Mouse (Mus musculus): ENCODE measurements around the gene Gm38392. TPM values are rescaled to one million over a fixed set of nuclear protein-coding genes. Genes with fewer than 3 reads are reported as not detected.
A peak's percentile ranks its signal among the peaks of the same experiment; 100 is the strongest.
"Not testable (repeated sequence)": the region's sequence is repeated elsewhere in the genome, so short reads cannot be mapped to it uniquely, and the experiment has no call there.

Gene Gm38392
- polyA plus RNA-seq, 1 experiment from 2014 or later, result 0.33 TPM

- H3K27ac ChIP-seq (replicated peaks), result no peak overlapping the region
- no peak for ATAC-seq (ENCODE audit: low read depth)
- 96% methylated on average over 4 of the region's 4 CpGs for WGBS
- H3K4me1 ChIP-seq (replicated peaks), result no peaks in the 10 kb centered on the region
- H3K36me3 ChIP-seq, result no peaks in the 10 kb centered on the region
- no peak overlapping the region for H3K4me2 ChIP-seq
- H3K9ac ChIP-seq, result no peak overlapping the region
- no peak overlapping the region for H3K4me3 ChIP-seq
- no peaks in the 10 kb centered on the region for H3K9me3 ChIP-seq
- no peaks in the 10 kb centered on the region for H3K27me3 ChIP-seq
Measured at GRCm38 (mm10) chr3:88274002-88274401, 13.0 kb downstream of the Gm38392 start.

- Histone ChIP-seq H3K4me1 (replicated peaks) (no peaks in the 10 kb centered on the region), H3K36me3 (no peaks in the 10 kb centered on the region), H3K27ac (replicated peaks) (no peak overlapping the region), H3K27me3 (no peaks in the 10 kb centered on the region), H3K4me3 (no peak overlapping the region), H3K9ac (no peak overlapping the region), H3K9me3 (no peaks in the 10 kb centered on the region), H3K4me2 (no peak overlapping the region)
- ATAC-seq (ENCODE audit: low read depth), result no peak
- 93% methylated on average over 3 of the region's 3 CpGs for WGBS
Measured at GRCm38 (mm10) chr3:88271859-88272258, 15.2 kb downstream of the Gm38392 start.

DNA sequence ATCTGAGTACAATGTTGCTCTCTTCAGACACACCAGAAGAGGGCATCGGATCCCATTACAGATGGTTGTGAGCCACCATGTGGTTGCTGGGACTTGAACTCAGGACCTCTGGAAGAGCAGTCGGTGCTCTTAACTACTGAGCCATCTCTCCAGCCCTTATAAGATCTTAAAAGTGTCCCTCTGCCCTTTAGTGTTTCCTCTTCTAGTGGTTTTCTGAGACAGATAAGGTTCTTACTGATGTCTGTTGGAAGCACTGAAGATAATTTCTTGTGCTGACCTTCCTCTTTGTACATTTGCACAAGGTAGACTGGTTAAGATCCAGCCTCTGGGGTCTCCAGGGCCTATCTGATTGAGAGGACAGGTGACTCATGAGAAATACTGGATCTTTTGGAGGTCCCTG lies 15.7 kb downstream of the Gm38392 start:
- H3K9ac ChIP-seq; H3K27me3 ChIP-seq; H3K4me1 ChIP-seq (replicated peaks); H3K4me3 ChIP-seq; H3K27ac ChIP-seq (replicated peaks); ATAC-seq (ENCODE audit: low read depth); H3K4me2 ChIP-seq; H3K36me3 ChIP-seq; H3K9me3 ChIP-seq: not testable (repeated sequence)
- WGBS, result 89% methylated on average over 2 of the region's 2 CpGs

DNA sequence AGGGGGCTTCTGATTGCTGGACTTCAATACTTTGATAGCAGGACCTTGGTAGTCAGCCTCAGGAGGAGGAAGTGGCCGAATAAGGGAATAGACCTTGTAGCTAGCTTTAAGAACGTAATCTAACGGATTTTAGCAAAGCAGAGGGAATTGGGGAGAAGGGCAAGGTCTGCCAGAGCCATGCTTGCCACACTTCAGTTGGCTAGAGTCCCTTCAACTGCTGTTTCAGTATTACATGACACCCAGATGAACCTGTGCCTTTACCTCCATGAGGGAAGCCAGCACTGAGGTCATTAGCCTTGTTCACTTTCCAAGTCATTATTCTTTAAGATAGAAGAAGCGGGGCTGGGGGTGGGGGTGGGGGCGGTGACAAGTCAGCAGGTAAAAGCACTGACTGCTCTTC lies 18.0 kb downstream of the Gm38392 start:
- WGBS, result 83% methylated on average over 5 of the region's 5 CpGs
- H3K4me3 ChIP-seq, result no peak overlapping the region
- no peaks in the 10 kb centered on the region for H3K4me1 ChIP-seq (replicated peaks)
- no peak overlapping the region for H3K4me2 ChIP-seq
- no peaks in the 10 kb centered on the region for H3K27me3 ChIP-seq
- H3K27ac ChIP-seq (replicated peaks), result no peak overlapping the region
- no peaks in the 10 kb centered on the region for H3K9me3 ChIP-seq
- ATAC-seq (ENCODE audit: low read depth), result no peak
- H3K36me3 ChIP-seq, result no peaks in the 10 kb centered on the region
- H3K9ac ChIP-seq, result no peak overlapping the region

- H3K27me3 ChIP-seq; H3K36me3 ChIP-seq; H3K4me2 ChIP-seq; H3K9me3 ChIP-seq; H3K4me1 ChIP-seq (replicated peaks); H3K4me3 ChIP-seq; H3K9ac ChIP-seq; H3K27ac ChIP-seq (replicated peaks); ATAC-seq (ENCODE audit: low read depth): not testable (repeated sequence)
- 87% methylated on average over 6 of the region's 6 CpGs for WGBS
Measured at GRCm38 (mm10) chr3:88268014-88268413, 19.0 kb downstream of the Gm38392 start.

GRCm38 (mm10) chr3:88262346-88262745 lies 24.7 kb downstream of the Gm38392 start:
- Histone ChIP-seq H3K4me3 (no peak overlapping the region), H3K9ac (no peak overlapping the region), H3K9me3 (no peaks in the 10 kb centered on the region), H3K36me3 (no peaks in the 10 kb centered on the region), H3K4me2 (no peak overlapping the region), H3K27me3 (no peaks in the 10 kb centered on the region), H3K27ac (replicated peaks) (no peak overlapping the region), H3K4me1 (replicated peaks) (no peaks in the 10 kb centered on the region)
- WGBS, result 78% methylated on average over 3 of the region's 3 CpGs
- ATAC-seq (ENCODE audit: low read depth), result no peak

DNA sequence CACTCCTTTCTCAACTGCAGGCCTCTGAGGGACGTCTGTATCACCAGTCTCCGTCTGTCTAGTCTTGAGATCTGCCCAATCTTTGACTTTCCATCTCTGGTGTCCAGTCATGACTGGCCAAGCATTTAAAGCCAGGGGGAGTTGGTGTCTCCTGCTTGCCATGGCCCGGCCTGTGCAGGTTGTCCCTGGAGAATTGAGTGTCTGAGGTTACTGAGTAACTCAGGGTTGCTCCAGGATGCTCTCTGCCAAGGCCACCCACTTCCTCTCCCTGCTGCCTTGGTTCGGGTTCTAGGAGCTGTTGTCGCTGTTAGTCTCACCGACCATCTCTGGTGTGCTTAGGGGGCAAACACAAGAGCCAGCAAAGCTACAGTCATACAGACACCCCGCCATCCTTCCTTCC lies 30.6 kb downstream of the Gm38392 start:
- no peak for ATAC-seq (ENCODE audit: low read depth)
- no peaks in the 10 kb centered on the region for H3K36me3 ChIP-seq
- 85% methylated on average over 7 of the region's 7 CpGs for WGBS

GRCm38 (mm10) chr3:88255950-88256349 lies 31.1 kb downstream of the Gm38392 start:
- Histone ChIP-seq H3K9ac (no peak overlapping the region), H3K4me2 (no peak overlapping the region), H3K27me3 (peaks cover 32% of the 10 kb centered on the region), H3K36me3 (no peaks in the 10 kb centered on the region), H3K4me3 (no peak overlapping the region), H3K4me1 (replicated peaks) (peaks cover 9% of the 10 kb centered on the region; the same call in 1 of the 2 replicates), H3K9me3 (no peaks in the 10 kb centered on the region), H3K27ac (replicated peaks) (no peak overlapping the region)
- 73% methylated on average over 6 of the region's 6 CpGs for WGBS
- ATAC-seq (ENCODE audit: low read depth), result no peak

More for the DNA sequence above, 30.6 kb downstream of the Gm38392 start:
- Histone ChIP-seq H3K27me3 (peaks cover 32% of the 10 kb centered on the region), H3K4me1 (replicated peaks) (peaks cover 9% of the 10 kb centered on the region; the same call in 1 of the 2 replicates), H3K9ac (no peak overlapping the region), H3K27ac (replicated peaks) (no peak overlapping the region), H3K9me3 (no peaks in the 10 kb centered on the region), H3K4me3 (no peak overlapping the region), H3K4me2 (no peak overlapping the region)

GRCm38 (mm10) chr3:88254268-88254926 lies 32.6 kb downstream of the Gm38392 start, which contains the start of gene Rhbg:
Gene Rhbg (minus strand): TSS chr3:88254709.
- no peak; the same call in 1 of the 2 replicates for ATAC-seq (ENCODE audit: low read depth)
- H3K4me3 ChIP-seq, result peak within 1 kb of the TSS; percentile 34
- WGBS, result 4% methylated on average over 34 of the region's 34 CpGs

GRCm38 (mm10) chr3:88252739-88253138 lies 34.3 kb downstream of the Gm38392 start:
- peaks cover 32% of the 10 kb centered on the region for H3K27me3 ChIP-seq
- ATAC-seq (ENCODE audit: low read depth), result no peak
- H3K9me3 ChIP-seq, result no peaks in the 10 kb centered on the region
- no peak overlapping the region for H3K27ac ChIP-seq (replicated peaks)
- H3K4me1 ChIP-seq (replicated peaks), result peaks cover 9% of the 10 kb centered on the region; the same call in 1 of the 2 replicates
- H3K9ac ChIP-seq, result no peak overlapping the region
- H3K4me2 ChIP-seq, result no peak overlapping the region
- WGBS, result 32% methylated on average over 6 of the region's 6 CpGs
- H3K4me3 ChIP-seq, result no peak overlapping the region
- H3K36me3 ChIP-seq, result no peaks in the 10 kb centered on the region

More at GRCm38 (mm10) chr3:88254268-88254926, 32.6 kb downstream of the Gm38392 start, which contains the start of gene Rhbg:
- no peaks in the 10 kb centered on the region for H3K36me3 ChIP-seq
- H3K27ac ChIP-seq (replicated peaks), result no peak within 1 kb of the TSS
- peaks cover 32% of the 10 kb centered on the region for H3K27me3 ChIP-seq
- peaks cover 9% of the 10 kb centered on the region; the same call in 1 of the 2 replicates for H3K4me1 ChIP-seq (replicated peaks)
- peak within 1 kb of the TSS; percentile 65 for H3K4me2 ChIP-seq
- no peaks in the 10 kb centered on the region for H3K9me3 ChIP-seq
- peak within 1 kb of the TSS; percentile 66 for H3K9ac ChIP-seq

DNA sequence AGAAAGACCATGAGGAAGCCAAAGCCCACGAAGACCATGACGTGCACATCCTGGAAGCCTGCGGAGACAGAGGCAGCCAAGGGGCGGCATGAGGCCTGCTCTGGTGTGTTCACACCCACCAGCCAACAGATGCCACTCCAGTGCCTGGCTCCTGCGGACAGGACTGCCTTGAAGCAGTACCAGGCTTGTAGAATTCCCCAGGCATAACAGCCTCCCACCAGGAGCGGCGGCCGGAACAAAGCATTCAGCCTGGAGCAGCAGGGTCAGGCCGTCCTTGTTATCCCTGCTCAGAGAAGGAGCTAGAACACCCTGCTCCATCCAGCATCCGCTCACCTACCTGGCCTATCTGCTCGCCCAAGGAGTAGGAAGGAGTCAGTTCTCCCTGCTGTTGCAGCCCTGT lies 38.6 kb downstream of the Gm38392 start:
- Histone ChIP-seq H3K4me1 (replicated peaks) (peaks cover 8% of the 10 kb centered on the region), H3K36me3 (no peaks in the 10 kb centered on the region), H3K27me3 (peaks cover 13% of the 10 kb centered on the region), H3K27ac (replicated peaks) (no peak overlapping the region), H3K4me3 (no peak overlapping the region), H3K9ac (0 out of 2 replicates have a peak overlapping the region, but pooled peaks have one; percentile 12), H3K4me2 (no peak overlapping the region), H3K9me3 (no peaks in the 10 kb centered on the region)
- 67% methylated on average over 11 of the region's 11 CpGs for WGBS
- ATAC-seq (ENCODE audit: low read depth), result no peak

DNA sequence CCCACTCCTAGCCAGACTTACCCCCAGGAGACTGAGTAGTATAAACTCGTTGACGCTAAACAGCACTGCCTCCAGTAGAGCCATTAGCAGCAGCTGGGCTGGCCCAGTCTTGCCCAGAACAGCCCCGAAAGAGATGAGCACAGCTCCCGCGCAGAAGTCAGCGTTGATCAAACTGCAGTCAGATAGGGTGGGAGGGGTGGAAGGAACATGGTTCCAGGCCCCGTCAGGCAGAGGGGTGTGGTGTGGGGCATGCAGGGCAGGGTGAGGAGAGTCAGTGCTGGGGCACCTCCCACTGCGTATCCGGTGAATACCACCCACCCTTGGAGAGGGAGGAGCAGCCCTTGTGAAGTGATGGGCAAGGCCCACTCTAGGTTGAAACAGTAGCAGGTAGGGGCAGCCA lies 39.3 kb downstream of the Gm38392 start:
- WGBS, result 56% methylated on average over 9 of the region's 9 CpGs
- Histone ChIP-seq H3K27ac (replicated peaks) (no peak overlapping the region), H3K36me3 (no peaks in the 10 kb centered on the region), H3K4me3 (no peak overlapping the region), H3K4me2 (no peak overlapping the region), H3K9me3 (no peaks in the 10 kb centered on the region), H3K4me1 (replicated peaks) (peaks cover 15% of the 10 kb centered on the region), H3K9ac (no peak overlapping the region), H3K27me3 (peaks cover 12% of the 10 kb centered on the region)
- no peak for ATAC-seq (ENCODE audit: low read depth)

DNA sequence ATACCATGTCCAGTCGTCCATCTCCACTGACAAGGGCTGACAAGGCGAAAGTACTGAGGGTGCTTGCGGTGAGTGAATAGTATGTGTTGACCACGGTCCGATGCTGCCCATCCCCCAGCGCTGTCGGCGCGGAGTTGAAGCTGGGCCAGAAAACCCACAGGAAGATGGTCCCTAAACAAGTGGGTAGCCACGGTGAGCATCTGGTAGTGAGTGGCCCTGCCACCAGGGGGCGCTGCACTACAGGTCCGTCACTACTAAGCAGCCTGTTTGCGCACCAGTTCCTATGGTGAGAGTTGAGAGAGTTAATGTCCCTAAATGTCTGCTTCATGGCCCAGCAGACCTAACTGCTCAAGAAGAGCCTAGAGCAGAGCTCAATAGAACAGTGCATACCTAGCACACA lies 41.2 kb downstream of the Gm38392 start:
- H3K9ac ChIP-seq, result no peak overlapping the region
- H3K27me3 ChIP-seq, result peaks cover 27% of the 10 kb centered on the region
- no peak for ATAC-seq (ENCODE audit: low read depth)
- WGBS, result 19% methylated on average over 13 of the region's 13 CpGs
- H3K4me3 ChIP-seq, result no peak overlapping the region
- H3K4me2 ChIP-seq, result no peak overlapping the region
- no peaks in the 10 kb centered on the region for H3K36me3 ChIP-seq
- no peaks in the 10 kb centered on the region for H3K9me3 ChIP-seq
- no peak overlapping the region for H3K27ac ChIP-seq (replicated peaks)
- H3K4me1 ChIP-seq (replicated peaks), result peaks cover 32% of the 10 kb centered on the region
